Mouse (Mus musculus) stomach, embryonic 15.5 days (tissue): Measurements from ENCODE around the gene Tmigd3. TPM values are rescaled to one million over a fixed set of nuclear protein-coding genes. Genes with fewer than 3 reads are reported as not detected.

ENCODE experiments used
- ATAC-seq: fragments of 200-750 bp; cut with Nextera tagmentation; 2 replicates; pipeline ENCODE4 v1.8.0; 2017; ENCODE audit warnings: low read depth, moderate number of reproducible peaks, moderate TSS enrichment; ENCODE audit not compliant: insufficient read depth, low FRiP score
- H3K27ac ChIP-seq: fragments of 300-500 bp; sonication (generic); 2 replicates; pipeline ENCODE4 v1.5.1; 2015; ENCODE audit warnings: mild to moderate bottlenecking, inconsistent platforms
- H3K27me3 ChIP-seq: fragments of 300-500 bp; sonication (generic); replicated peaks from 2 replicates; pipeline ENCODE4 v1.6.1; 2015; ENCODE audit warnings: inconsistent platforms
- H3K36me3 ChIP-seq: fragments of 300-500 bp; sonication (generic); 2 replicates; pipeline ENCODE4 v1.6.1; 2015; ENCODE audit warnings: inconsistent platforms
- H3K4me1 ChIP-seq: fragments of 300-500 bp; sonication (generic); 2 replicates; pipeline ENCODE4 v1.6.1; 2015; ENCODE audit warnings: inconsistent platforms
- H3K4me2 ChIP-seq: fragments of 300-500 bp; sonication (generic); 2 replicates; pipeline ENCODE4 v1.6.1; 2015; ENCODE audit warnings: mild to moderate bottlenecking, inconsistent platforms
- H3K4me3 ChIP-seq: fragments of 300-500 bp; sonication (generic); replicated peaks from 2 replicates; pipeline ENCODE4 v1.5.1; 2015; ENCODE audit warnings: inconsistent platforms
- H3K9ac ChIP-seq: fragments of 300-500 bp; sonication (generic); 2 replicates; pipeline ENCODE4 v1.6.1; 2015; ENCODE audit warnings: inconsistent platforms
- H3K9me3 ChIP-seq: fragments of 300-500 bp; sonication (generic); 2 replicates; pipeline ENCODE4 v1.6.1; 2016; ENCODE audit warnings: inconsistent platforms
- WGBS: fragments of 180-500 bp; shearing (Covaris S2); methylation state at CpG from one replicate; pipeline ENCODE4 v1.1.7; 2015; 5-methylcytosine and 5-hydroxymethylcytosine counted together
- polyA plus RNA-seq: library from polyadenylated mRNA; unstranded; fragments of >200 nt; fragmentation: Nextera tagmentation; extraction: Ambion mirVana; gene quantifications from 2 replicates; pipeline ENCODE4 v1.2.1, GENCODE M21; 2015

Gene Tmigd3
- polyA plus RNA-seq, 1 experiment from 2014 or later = 0.45 TPM

DNA sequence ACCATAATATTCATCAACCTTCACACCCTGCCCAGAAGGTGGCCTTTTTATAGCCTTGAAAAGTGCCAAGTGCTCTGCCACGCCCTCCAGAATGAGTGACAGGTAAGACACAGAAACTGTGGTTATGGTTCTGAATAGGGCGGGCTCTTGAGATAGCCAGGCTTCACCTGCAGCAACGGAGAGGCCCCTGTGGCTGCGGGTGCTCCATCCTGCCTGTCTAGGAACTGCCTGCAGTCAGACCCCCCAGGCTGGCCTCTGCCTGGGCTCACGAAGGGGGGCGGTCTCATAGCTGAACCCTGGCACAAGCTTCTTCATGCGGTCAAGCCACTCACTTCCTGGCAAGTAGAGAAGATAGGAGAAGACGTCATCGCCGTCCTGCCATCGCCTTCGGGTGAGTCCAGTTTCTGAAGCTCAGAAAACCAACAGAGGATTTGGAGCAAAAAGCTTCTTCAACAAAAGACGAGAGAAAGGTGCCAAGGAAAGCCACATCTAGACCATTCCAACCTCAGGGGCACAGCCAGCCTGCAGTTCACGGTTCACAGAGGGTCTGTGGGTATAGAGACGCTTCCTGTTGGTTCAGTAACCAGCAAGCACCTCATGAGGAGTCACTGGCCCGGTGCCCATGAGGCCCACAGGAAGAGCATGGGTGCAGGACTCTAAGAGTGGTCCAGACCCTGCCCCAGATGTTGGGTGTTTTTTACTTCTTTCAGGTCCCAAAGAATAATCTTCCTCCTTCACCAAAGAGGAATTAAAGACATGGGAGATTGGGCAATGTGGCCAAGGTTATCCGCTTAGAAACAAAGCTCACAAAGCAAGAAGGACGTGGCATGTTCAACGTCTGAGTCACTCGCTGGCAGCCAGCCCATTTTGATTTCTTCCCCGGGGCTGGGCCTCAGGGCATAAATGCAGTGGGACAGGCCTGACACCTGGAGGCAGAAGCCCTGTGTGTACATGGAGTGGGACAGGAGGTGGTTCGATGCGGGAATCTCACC is 24.2 kb downstream of the Tmigd3 start:
- 55% methylated on average over 23 of the region's 23 CpGs for WGBS
- Histone ChIP-seq H3K27me3 (no peaks in the 10 kb centered on the region), H3K36me3 (no peaks in the 10 kb centered on the region), H3K4me3 (no peak overlapping the region), H3K27ac (peak overlapping the region; percentile 82), H3K9ac (no peak overlapping the region), H3K4me1 (peaks cover 20% of the 10 kb centered on the region), H3K4me2 (0 out of 2 replicates have a peak overlapping the region, but pooled peaks have one; percentile 17), H3K9me3 (no peaks in the 10 kb centered on the region)
- ATAC-seq = peak; percentile 79

DNA sequence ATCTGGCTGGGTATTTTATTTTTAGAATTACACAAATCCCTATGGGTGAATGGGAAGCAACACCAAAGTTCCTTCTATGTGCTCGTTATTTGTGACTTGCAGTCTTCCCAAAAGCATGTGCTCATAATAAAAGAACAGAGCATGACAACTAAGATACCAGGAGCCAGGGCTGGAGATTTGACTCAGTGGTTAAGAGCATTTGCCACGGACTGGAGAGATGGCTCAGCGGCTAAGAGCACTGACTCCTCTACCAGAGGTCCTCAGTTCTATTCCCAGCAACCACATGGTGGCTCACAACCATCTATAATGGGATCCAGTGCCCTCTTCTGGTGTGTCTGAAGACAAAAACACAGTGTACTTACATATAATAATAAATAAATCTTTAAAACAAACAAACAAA is 26.1 kb downstream of the Tmigd3 start:
- no peak overlapping the region for H3K27ac ChIP-seq
- H3K9ac ChIP-seq = no peak overlapping the region
- no peaks in the 10 kb centered on the region for H3K9me3 ChIP-seq
- H3K4me2 ChIP-seq = no peak overlapping the region
- 74% methylated on average over 3 of the region's 3 CpGs for WGBS
- H3K4me1 ChIP-seq = peaks cover 16% of the 10 kb centered on the region
- no peak overlapping the region for H3K4me3 ChIP-seq
- H3K27me3 ChIP-seq = no peaks in the 10 kb centered on the region
- H3K36me3 ChIP-seq = no peaks in the 10 kb centered on the region
- ATAC-seq = no peak

DNA sequence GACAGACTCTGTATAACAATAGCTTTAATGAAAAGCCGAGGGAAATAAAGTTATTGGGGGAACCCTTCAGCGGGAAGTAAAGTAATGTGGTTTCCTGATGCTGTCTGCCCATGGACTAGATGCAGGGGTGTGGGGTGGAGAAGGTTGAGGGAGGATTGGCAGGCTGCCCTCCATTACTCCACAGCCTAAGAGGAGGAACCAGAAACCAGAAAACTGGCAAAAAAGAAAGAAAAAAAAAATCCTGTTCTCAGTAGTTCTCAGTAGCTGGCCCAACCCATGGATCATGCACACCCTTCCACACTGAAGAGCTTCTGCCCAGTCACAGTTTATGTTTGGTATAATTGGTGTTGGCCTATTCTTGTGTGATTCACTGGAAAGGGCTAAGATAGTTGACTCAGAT is 27.6 kb downstream of the Tmigd3 start:
- no peak for ATAC-seq
- WGBS = 62% methylated on average over 2 of the region's 2 CpGs

DNA sequence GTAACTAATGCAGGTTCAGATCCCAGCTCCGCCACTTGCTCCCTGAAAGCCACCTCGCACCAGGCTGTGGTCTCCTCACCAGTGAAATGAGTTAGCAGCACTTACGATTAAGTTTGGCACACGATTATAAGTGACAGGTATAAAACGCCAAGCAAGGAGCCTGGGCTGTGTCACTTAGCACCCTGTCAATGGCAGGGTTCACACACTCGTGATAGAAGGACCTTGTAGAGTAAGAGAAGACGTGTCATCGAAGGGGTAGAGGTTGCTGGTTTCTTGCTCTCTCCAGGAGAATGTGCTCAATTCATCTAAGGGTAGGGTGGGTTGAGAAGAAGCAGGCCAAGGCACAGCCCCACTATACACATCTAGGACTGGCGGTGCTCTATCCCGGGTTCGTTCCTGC is 28.2 kb downstream of the Tmigd3 start:
- H3K4me1 ChIP-seq = peaks cover 14% of the 10 kb centered on the region
- H3K9ac ChIP-seq = no peak overlapping the region
- H3K4me3 ChIP-seq = no peak overlapping the region
- no peaks in the 10 kb centered on the region for H3K36me3 ChIP-seq
- no peaks in the 10 kb centered on the region for H3K27me3 ChIP-seq
- no peak for ATAC-seq
- WGBS = 85% methylated on average over 11 of the region's 11 CpGs
- H3K27ac ChIP-seq = no peak overlapping the region
- no peak overlapping the region for H3K4me2 ChIP-seq
- no peaks in the 10 kb centered on the region for H3K9me3 ChIP-seq

More for the DNA sequence above, 27.6 kb downstream of the Tmigd3 start:
- Histone ChIP-seq H3K4me2 (no peak overlapping the region), H3K27ac (no peak overlapping the region), H3K9ac (no peak overlapping the region), H3K36me3 (no peaks in the 10 kb centered on the region), H3K4me3 (no peak overlapping the region), H3K9me3 (no peaks in the 10 kb centered on the region), H3K27me3 (no peaks in the 10 kb centered on the region), H3K4me1 (peaks cover 16% of the 10 kb centered on the region)

DNA sequence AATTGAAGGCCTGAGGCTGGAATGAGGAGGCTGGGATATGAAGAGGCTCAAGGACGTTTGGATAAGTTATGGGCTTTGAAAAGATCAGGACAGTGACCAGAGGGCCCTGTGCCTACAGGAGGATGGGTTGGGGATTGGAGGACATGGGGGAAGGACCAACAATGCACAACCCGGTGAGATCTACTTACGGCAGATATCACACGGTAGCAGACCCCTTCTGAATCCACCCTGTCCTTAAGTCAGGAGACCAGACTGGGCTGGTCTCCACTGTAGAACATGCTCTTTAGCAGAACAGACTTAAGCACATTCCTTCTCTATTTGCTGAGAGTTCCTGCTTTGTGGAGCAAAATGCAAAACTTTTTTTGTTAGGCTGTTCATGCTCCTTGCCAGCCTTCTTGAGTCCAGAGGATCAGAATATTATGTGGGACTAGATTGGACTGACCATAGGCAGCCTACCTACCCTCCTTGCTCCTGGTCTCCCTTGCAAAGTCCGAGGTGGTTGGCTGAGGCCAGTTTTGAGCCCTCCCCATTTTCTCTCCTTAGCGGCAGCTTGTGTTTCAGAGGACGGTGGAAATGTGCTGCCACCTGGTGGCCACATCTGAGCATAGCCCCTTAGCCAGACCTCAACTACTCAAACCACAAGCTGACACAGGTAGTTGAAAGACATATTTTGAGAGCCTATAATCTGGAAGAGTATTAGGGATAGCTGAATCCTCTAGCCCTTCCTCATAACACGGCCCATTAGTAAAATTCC is 28.9 kb downstream of the Tmigd3 start:
- Histone ChIP-seq H3K27me3 (no peaks in the 10 kb centered on the region), H3K4me2 (no peak overlapping the region), H3K27ac (no peak overlapping the region), H3K36me3 (no peaks in the 10 kb centered on the region), H3K9ac (no peak overlapping the region), H3K9me3 (no peaks in the 10 kb centered on the region), H3K4me3 (no peak overlapping the region), H3K4me1 (peaks cover 7% of the 10 kb centered on the region)
- ATAC-seq = peak; percentile 18; the same call in 1 of the 2 replicates
- WGBS = 39% methylated on average over 8 of the region's 8 CpGs

DNA sequence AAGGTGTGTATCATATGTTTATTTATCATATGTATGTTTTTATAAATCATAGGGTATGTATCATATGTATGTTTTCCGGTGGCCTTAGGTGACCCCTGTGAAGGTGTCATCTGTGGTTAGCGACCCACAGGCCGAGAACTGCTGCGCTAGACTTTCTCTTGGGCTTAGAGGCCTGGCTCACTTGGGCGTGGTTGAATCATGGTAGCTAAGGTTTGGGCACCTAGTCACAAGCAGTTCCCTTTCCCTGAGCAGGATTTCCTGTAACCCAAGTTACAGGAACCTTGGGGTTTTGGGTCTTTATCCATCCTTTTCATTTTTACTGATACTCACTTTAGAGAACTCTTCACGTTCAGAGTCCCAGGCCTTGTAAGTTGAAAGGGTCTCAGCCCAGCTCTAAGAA is 29.6 kb downstream of the Tmigd3 start:
- no peak overlapping the region for H3K9ac ChIP-seq
- no peak overlapping the region for H3K27ac ChIP-seq
- H3K36me3 ChIP-seq = no peaks in the 10 kb centered on the region
- no peaks in the 10 kb centered on the region for H3K9me3 ChIP-seq
- H3K4me1 ChIP-seq = 0 out of 2 replicates have a peak, but pooled peaks cover under 1% of the 10 kb centered on the region
- H3K4me3 ChIP-seq = no peak overlapping the region
- no peak for ATAC-seq
- no peaks in the 10 kb centered on the region for H3K27me3 ChIP-seq
- H3K4me2 ChIP-seq = no peak overlapping the region
- WGBS = 70% methylated on average over 6 of the region's 6 CpGs

DNA sequence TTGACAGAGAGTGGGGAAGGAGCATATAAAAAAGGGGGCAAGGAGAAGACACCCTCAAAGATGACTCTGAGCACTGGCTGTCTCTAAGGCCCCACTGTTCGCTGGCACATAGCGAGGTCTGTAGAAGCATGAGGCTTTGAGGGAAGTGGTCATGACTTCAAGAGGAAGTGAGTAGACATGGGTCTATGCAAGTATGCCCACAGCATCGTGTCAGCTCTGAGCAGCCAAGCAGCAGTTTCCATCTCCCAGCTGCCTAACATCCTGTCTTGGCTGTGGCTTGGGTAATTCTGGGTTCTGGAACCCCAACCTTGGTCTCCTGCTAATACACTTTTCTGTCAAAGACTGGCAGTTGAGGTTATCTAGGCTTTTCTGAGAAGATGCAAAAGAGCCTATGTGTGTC is 30.0 kb downstream of the Tmigd3 start:
- WGBS = 88% methylated on average over 3 of the region's 3 CpGs
- no peaks in the 10 kb centered on the region for H3K9me3 ChIP-seq
- ATAC-seq = no peak
- no peak overlapping the region for H3K4me3 ChIP-seq
- no peak overlapping the region for H3K4me2 ChIP-seq
- H3K9ac ChIP-seq = no peak overlapping the region
- no peak overlapping the region for H3K27ac ChIP-seq
- no peaks in the 10 kb centered on the region for H3K4me1 ChIP-seq
- no peaks in the 10 kb centered on the region for H3K36me3 ChIP-seq
- no peaks in the 10 kb centered on the region for H3K27me3 ChIP-seq

DNA sequence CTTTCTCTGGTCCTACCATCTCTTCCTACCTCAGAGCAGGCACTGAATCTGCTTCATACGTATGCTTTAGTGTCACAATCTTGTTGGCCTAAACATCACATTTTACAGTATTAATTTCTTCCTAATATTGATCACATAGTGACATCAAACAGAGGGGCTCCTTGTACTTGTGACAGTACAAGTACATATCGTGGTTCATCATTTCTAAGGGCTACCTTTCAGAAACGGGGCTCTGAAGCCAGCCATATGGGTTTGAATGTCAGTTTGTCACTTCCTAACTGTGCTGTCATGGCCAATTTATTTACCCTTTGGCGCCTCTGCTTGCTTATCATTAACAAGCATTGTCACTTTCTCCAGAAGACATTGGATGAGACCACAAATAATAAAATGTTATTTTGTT is 30.8 kb downstream of the Tmigd3 start:
- Histone ChIP-seq H3K36me3 (no peaks in the 10 kb centered on the region), H3K4me1 (no peaks in the 10 kb centered on the region), H3K4me2 (no peak overlapping the region), H3K27ac (no peak overlapping the region), H3K4me3 (no peak overlapping the region), H3K27me3 (no peaks in the 10 kb centered on the region), H3K9ac (no peak overlapping the region), H3K9me3 (no peaks in the 10 kb centered on the region)
- ATAC-seq = no peak
- WGBS = 67% methylated on average over 4 of the region's 4 CpGs

DNA sequence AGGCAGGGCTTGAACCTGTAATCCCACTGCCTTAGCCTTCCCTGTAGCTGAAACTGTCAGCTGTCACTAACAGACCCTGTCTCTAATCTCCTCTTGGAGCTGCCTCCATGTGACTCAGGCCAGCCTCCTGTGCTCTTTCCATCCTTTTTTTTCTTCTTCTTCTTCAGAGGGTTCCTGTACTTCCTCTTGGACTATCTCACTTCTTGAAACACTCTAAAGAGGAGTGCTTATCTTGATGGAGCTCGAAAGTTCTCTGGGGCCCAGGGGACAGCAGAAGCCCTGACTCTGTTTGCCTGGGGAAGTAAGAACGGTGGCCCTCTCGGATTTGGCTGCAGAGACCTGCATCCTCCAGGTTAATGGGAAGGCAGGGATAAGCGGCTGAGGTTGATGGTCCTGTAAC is 33.5 kb downstream of the Tmigd3 start:
- 54% methylated on average over 4 of the region's 4 CpGs for WGBS
- no peak overlapping the region for H3K4me3 ChIP-seq

DNA sequence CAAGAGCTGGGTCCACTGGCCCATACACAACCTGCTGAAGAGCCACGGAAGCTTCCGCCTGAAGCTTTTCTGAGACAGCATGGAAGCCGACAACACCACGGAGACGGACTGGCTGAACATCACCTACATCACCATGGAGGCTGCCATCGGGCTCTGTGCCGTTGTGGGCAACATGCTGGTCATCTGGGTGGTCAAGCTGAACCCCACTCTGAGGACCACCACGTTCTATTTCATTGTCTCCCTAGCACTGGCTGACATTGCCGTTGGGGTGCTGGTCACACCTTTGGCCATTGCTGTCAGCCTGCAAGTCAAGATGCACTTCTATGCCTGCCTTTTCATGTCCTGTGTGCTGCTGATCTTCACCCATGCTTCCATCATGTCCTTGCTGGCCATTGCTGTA is 34.0 kb downstream of the Tmigd3 start:
- no peaks in the 10 kb centered on the region for H3K4me1 ChIP-seq
- H3K27ac ChIP-seq = no peak overlapping the region
- no peak overlapping the region for H3K9ac ChIP-seq
- no peaks in the 10 kb centered on the region for H3K36me3 ChIP-seq
- no peak overlapping the region for H3K4me3 ChIP-seq
- H3K4me2 ChIP-seq = no peak overlapping the region
- ATAC-seq = no peak
- WGBS = 90% methylated on average over 9 of the region's 9 CpGs
- H3K27me3 ChIP-seq = no peaks in the 10 kb centered on the region
- H3K9me3 ChIP-seq = no peaks in the 10 kb centered on the region

More for the DNA sequence above, 33.5 kb downstream of the Tmigd3 start:
- ATAC-seq = no peak
- Histone ChIP-seq H3K4me1 (no peaks in the 10 kb centered on the region), H3K9ac (no peak overlapping the region), H3K27ac (no peak overlapping the region), H3K36me3 (no peaks in the 10 kb centered on the region), H3K9me3 (no peaks in the 10 kb centered on the region), H3K27me3 (no peaks in the 10 kb centered on the region), H3K4me2 (no peak overlapping the region)

DNA sequence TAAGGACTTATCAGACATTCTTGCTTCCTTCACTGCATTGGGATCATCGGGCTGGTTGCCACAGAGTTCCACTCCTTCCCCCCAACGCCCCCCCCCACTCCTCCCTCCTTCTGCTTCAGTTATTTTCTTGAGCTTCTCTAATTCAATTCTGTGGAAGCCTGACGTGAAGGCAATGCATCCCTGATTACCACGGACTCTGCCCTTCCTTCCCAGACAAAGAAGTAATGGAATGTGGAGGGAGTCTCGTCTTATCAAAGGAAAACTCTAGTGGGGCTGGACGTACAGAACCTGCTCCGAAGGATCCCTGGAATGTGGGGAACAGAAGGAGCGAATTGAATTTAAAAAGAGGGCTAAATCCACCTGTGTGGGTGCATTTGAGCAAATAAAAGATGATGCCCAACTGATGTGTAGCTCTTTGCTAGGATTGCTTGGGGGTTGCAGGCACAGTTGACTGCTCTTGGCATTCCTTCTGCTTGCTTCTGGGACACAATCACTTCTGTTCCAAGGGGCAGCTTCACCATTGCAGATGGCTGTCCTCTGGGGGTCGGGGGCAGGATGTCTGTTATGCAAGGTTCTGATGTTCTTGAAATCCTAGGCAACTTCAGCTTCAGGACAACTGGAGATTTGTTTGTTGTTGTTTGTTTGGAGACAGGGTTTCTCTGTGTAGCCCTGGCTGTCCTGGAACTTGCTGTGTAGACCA is 37.4 kb downstream of the Tmigd3 start:
- WGBS = 37% methylated on average over 9 of the region's 9 CpGs
- Histone ChIP-seq H3K4me3 (no peak overlapping the region), H3K9ac (no peak overlapping the region), H3K27ac (no peak overlapping the region), H3K36me3 (no peaks in the 10 kb centered on the region), H3K4me1 (no peaks in the 10 kb centered on the region), H3K27me3 (no peaks in the 10 kb centered on the region), H3K4me2 (no peak overlapping the region), H3K9me3 (no peaks in the 10 kb centered on the region)
- no peak for ATAC-seq
